Mouse (Mus musculus) stomach, embryonic 16.5 days (tissue): ENCODE measurements at regions not wholly inside any gene's neighbourhood (a gene's known extent, or its start where the extent isn't known, plus 50 kb on each side); places are given as distances from the start of the nearest gene placed in this dataset.

Source experiments
- ATAC-seq: fragments of 200-750 bp; cut with Nextera tagmentation; 2 replicates; pipeline ENCODE4 v1.8.0; 2017; ENCODE audit warnings: moderate number of reproducible peaks, moderate TSS enrichment; ENCODE audit not compliant: insufficient read depth, low FRiP score
- H3K27ac ChIP-seq: fragments of 300-500 bp; sonication (generic); 2 replicates; pipeline ENCODE4 v1.5.1; 2014; ENCODE audit warnings: low read length
- H3K27me3 ChIP-seq: fragments of 300-500 bp; sonication (generic); 2 replicates; pipeline ENCODE4 v1.6.1; 2014; ENCODE audit warnings: low read length, control low read depth, mixed read lengths; ENCODE audit not compliant: control insufficient read depth, insufficient read depth
- H3K36me3 ChIP-seq: fragments of 300-500 bp; sonication (generic); 2 replicates; pipeline ENCODE4 v1.6.1; 2014; ENCODE audit warnings: low read length; ENCODE audit not compliant: control insufficient read depth, insufficient read depth
- H3K4me1 ChIP-seq: fragments of 300-500 bp; sonication (generic); 2 replicates; pipeline ENCODE4 v1.6.1; 2014; ENCODE audit warnings: low read length, control low read depth, mixed read lengths; ENCODE audit not compliant: control insufficient read depth, insufficient read depth
- H3K4me2 ChIP-seq: fragments of 300-500 bp; sonication (generic); 2 replicates; pipeline ENCODE4 v1.6.1; 2014; ENCODE audit warnings: low read depth, low read length, mixed read lengths
- H3K4me3 ChIP-seq: fragments of 300-500 bp; sonication (generic); replicated peaks from 2 replicates; pipeline ENCODE4 v1.5.1; 2014; ENCODE audit warnings: mild to moderate bottlenecking, low read length
- H3K9ac ChIP-seq: fragments of 300-500 bp; sonication (generic); 2 replicates; pipeline ENCODE4 v1.6.1; 2014; ENCODE audit warnings: low read length
- H3K9me3 ChIP-seq: fragments of 300-500 bp; sonication (generic); replicated peaks from 2 replicates; pipeline ENCODE4 v1.6.1; 2016; ENCODE audit warnings: low read length, control low read depth; ENCODE audit not compliant: control insufficient read depth
- WGBS: fragments of 180-500 bp; shearing (Covaris S2); extraction: QIAGEN DNeasy Blood & Tissue Kit; methylation state at CpG from one replicate; pipeline ENCODE4 v1.1.7; 2014; 5-methylcytosine and 5-hydroxymethylcytosine counted together

- WGBS = 78% methylated on average over 7 of the region's 7 CpGs
- no peak for ATAC-seq
- H3K9ac ChIP-seq = no peak overlapping the region
- no peaks in the 10 kb centered on the region for H3K9me3 ChIP-seq
- H3K27me3 ChIP-seq = no peaks in the 10 kb centered on the region
- H3K27ac ChIP-seq = no peak overlapping the region
- no peak overlapping the region for H3K4me2 ChIP-seq
- H3K36me3 ChIP-seq = no peaks in the 10 kb centered on the region
- no peak overlapping the region for H3K4me3 ChIP-seq
- no peaks in the 10 kb centered on the region for H3K4me1 ChIP-seq
Measured at GRCm38 (mm10) chr1:77663345-77663744, 148.5 kb upstream of the Epha4 start.

- Histone ChIP-seq H3K4me3 (no peak overlapping the region), H3K27ac (no peak overlapping the region), H3K36me3 (no peaks in the 10 kb centered on the region), H3K4me1 (no peaks in the 10 kb centered on the region), H3K9me3 (no peaks in the 10 kb centered on the region), H3K4me2 (no peak overlapping the region), H3K9ac (no peak overlapping the region), H3K27me3 (no peaks in the 10 kb centered on the region)
- ATAC-seq = no peak
Measured at GRCm38 (mm10) chr1:77660436-77660835, 145.5 kb upstream of the Epha4 start.

GRCm38 (mm10) chr1:77637025-77637424 is 122.1 kb upstream of the Epha4 start:
- Histone ChIP-seq H3K4me1 (no peaks in the 10 kb centered on the region), H3K9ac (no peak overlapping the region), H3K4me2 (no peak overlapping the region), H3K27ac (no peak overlapping the region), H3K27me3 (no peaks in the 10 kb centered on the region), H3K4me3 (no peak overlapping the region), H3K36me3 (no peaks in the 10 kb centered on the region), H3K9me3 (no peaks in the 10 kb centered on the region)
- WGBS = 69% methylated on average over 3 of the region's 3 CpGs
- ATAC-seq = no peak

- Histone ChIP-seq H3K4me2 (no peak overlapping the region), H3K9me3 (no peaks in the 10 kb centered on the region), H3K27ac (no peak overlapping the region), H3K4me1 (no peaks in the 10 kb centered on the region), H3K36me3 (no peaks in the 10 kb centered on the region), H3K27me3 (no peaks in the 10 kb centered on the region), H3K9ac (no peak overlapping the region), H3K4me3 (no peak overlapping the region)
- 57% methylated on average over 9 of the region's 9 CpGs for WGBS
- ATAC-seq = no peak
Measured at GRCm38 (mm10) chr1:77629496-77630281, 114.8 kb upstream of the Epha4 start.

GRCm38 (mm10) chr1:77628861-77629260 is 114.0 kb upstream of the Epha4 start:
- no peak overlapping the region for H3K9ac ChIP-seq
- no peaks in the 10 kb centered on the region for H3K9me3 ChIP-seq

DNA sequence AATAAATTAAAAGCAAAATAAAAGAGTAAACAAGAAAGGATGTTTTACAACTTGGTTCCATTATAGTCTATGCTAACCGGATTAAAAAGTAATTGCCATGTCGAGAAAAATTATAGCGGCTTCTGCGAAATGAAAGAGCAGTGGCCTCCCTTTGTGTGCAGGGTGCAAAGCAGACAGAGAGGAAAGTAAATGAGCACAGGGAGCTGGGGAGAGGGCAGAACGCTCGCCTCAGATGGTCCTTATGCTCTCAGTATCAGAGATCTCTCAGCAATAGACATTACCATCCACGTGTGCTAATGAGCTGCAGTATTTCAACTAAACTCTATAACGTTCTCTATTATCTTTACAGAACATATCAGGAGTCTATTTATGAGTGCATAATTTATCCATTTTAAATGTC is 102.6 kb upstream of the Epha4 start:
- Histone ChIP-seq H3K9me3 (no peaks in the 10 kb centered on the region), H3K9ac (no peak overlapping the region), H3K4me2 (no peak overlapping the region), H3K27ac (no peak overlapping the region), H3K27me3 (no peaks in the 10 kb centered on the region), H3K4me1 (no peaks in the 10 kb centered on the region), H3K4me3 (no peak overlapping the region), H3K36me3 (no peaks in the 10 kb centered on the region)
- 75% methylated on average over 8 of the region's 8 CpGs for WGBS
- no peak for ATAC-seq

More at GRCm38 (mm10) chr1:77628861-77629260, 114.0 kb upstream of the Epha4 start:
- no peak overlapping the region for H3K27ac ChIP-seq
- ATAC-seq = no peak
- H3K4me1 ChIP-seq = no peaks in the 10 kb centered on the region
- no peak overlapping the region for H3K4me2 ChIP-seq
- H3K27me3 ChIP-seq = no peaks in the 10 kb centered on the region
- H3K4me3 ChIP-seq = no peak overlapping the region
- no peaks in the 10 kb centered on the region for H3K36me3 ChIP-seq
- 81% methylated on average over 4 of the region's 4 CpGs for WGBS

DNA sequence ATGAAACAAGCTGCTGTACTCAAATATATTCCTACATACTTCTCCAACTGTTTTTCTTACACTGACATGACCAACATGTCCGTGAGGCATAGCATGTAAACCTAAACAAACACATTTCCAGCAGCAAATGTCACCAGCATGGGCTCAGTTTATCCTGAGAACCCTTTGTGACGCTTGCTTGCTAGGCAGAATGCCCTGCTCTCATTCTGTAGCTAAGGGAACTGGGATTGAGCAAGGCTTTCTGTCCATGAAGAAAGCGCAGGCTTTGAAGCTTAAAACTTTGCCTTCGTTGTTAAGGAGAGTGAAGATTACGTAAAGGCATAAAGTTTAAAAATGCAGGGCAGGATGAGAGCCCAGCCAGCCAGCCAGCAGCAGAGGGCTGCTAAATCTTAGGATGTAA is 85.6 kb upstream of the Epha4 start:
- Histone ChIP-seq H3K27ac (no peak overlapping the region), H3K9me3 (no peaks in the 10 kb centered on the region), H3K36me3 (no peaks in the 10 kb centered on the region), H3K4me1 (no peaks in the 10 kb centered on the region), H3K4me3 (no peak overlapping the region), H3K9ac (no peak overlapping the region), H3K4me2 (no peak overlapping the region), H3K27me3 (no peaks in the 10 kb centered on the region)
- 57% methylated on average over 5 of the region's 5 CpGs for WGBS
- ATAC-seq = no peak

DNA sequence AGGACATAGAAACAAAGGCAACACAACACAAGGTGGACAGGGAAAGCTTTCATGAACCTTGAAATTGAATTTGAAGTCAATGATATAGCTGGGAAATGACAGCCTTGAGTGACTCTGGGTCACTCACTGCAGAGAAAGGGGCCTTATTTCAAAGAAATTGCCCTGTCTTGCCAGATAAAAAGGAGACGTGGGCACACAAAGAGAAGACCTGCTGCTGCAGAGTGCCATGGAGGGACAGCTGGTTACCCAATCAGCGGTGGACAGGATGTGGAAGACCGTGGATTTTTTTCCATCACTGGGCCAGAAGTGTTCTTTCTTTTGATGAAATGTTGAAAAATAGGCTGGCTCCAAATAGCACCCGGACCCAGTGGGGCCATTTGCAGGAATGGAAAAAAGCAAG is 77.8 kb upstream of the Epha4 start:
- H3K9ac ChIP-seq = no peak overlapping the region
- H3K4me3 ChIP-seq = no peak overlapping the region
- 88% methylated on average over 4 of the region's 4 CpGs for WGBS
- no peaks in the 10 kb centered on the region for H3K27me3 ChIP-seq
- no peak overlapping the region for H3K4me2 ChIP-seq
- no peaks in the 10 kb centered on the region for H3K4me1 ChIP-seq
- no peak overlapping the region for H3K27ac ChIP-seq
- no peak for ATAC-seq
- H3K9me3 ChIP-seq = no peaks in the 10 kb centered on the region
- no peaks in the 10 kb centered on the region for H3K36me3 ChIP-seq

GRCm38 (mm10) chr1:77592248-77592647 is 77.4 kb upstream of the Epha4 start:
- no peak for ATAC-seq
- Histone ChIP-seq H3K4me2 (no peak overlapping the region), H3K9ac (no peak overlapping the region), H3K4me3 (no peak overlapping the region), H3K36me3 (no peaks in the 10 kb centered on the region), H3K9me3 (no peaks in the 10 kb centered on the region), H3K27ac (no peak overlapping the region), H3K4me1 (no peaks in the 10 kb centered on the region), H3K27me3 (no peaks in the 10 kb centered on the region)
- 83% methylated on average over 7 of the region's 7 CpGs for WGBS
